Mouse (Mus musculus) hindbrain, postnatal 0 days (tissue): ENCODE measurements around the gene Ppcs. TPM values are rescaled to one million over a fixed set of nuclear protein-coding genes. Genes with fewer than 3 reads are reported as not detected.

Experiments used
- ATAC-seq: fragments of 200-750 bp; cut with Nextera tagmentation; 2 replicates; pipeline ENCODE4 v1.8.0; 2017; ENCODE audit warnings: mild to moderate bottlenecking, moderate TSS enrichment, moderate library complexity
- DNase-seq: peaks from one replicate; pipeline ENCODE4 v3.0.0-alpha.2; 2015; ENCODE audit warnings: low spot score
- H3K27ac ChIP-seq: fragments of 300-500 bp; sonication (generic); 2 replicates; pipeline ENCODE4 v1.5.1; 2014; ENCODE audit warnings: mild to moderate bottlenecking
- H3K27me3 ChIP-seq: fragments of 300-500 bp; sonication (generic); 2 replicates; pipeline ENCODE4 v1.6.1; 2014; ENCODE audit warnings: low read length, mixed read lengths; ENCODE audit not compliant: insufficient read depth
- H3K36me3 ChIP-seq: fragments of 300-500 bp; sonication (generic); 2 replicates; pipeline ENCODE4 v1.6.1; 2014; ENCODE audit warnings: low read length, mixed read lengths; ENCODE audit not compliant: insufficient read depth
- H3K4me1 ChIP-seq: fragments of 300-500 bp; sonication (generic); 2 replicates; pipeline ENCODE4 v1.6.1; 2014; ENCODE audit warnings: antibody characterized with exemption, low read length, mixed read lengths; ENCODE audit not compliant: insufficient read depth
- H3K4me2 ChIP-seq: fragments of 300-500 bp; sonication (generic); 2 replicates; pipeline ENCODE4 v1.6.1; 2014; ENCODE audit warnings: low read depth, mild to moderate bottlenecking, low read length, moderate library complexity, mixed read lengths
- H3K4me3 ChIP-seq: fragments of 300-500 bp; sonication (generic); 2 replicates; pipeline ENCODE4 v1.5.1; 2014; ENCODE audit warnings: low read length
- H3K9ac ChIP-seq: fragments of 300-500 bp; sonication (generic); replicated peaks from 2 replicates; pipeline ENCODE4 v1.6.1; 2014; ENCODE audit warnings: mild to moderate bottlenecking, low read length, moderate library complexity, mixed read lengths
- H3K9me3 ChIP-seq: fragments of 300-500 bp; sonication (generic); 2 replicates; pipeline ENCODE4 v1.6.1; 2016; ENCODE audit warnings: low read length, mixed read lengths
- CTCF ChIP-seq: IDR thresholded peaks from 2 replicates; pipeline ENCODE4 v1.5.1; 2016; ENCODE audit warnings: antibody characterized with exemption, control low read depth, low read depth
- WGBS: fragments of 180-500 bp; shearing (Covaris S2); extraction: QIAGEN DNeasy Blood & Tissue Kit; methylation state at CpG from one replicate; pipeline ENCODE4 v1.1.7; 2014; 5-methylcytosine and 5-hydroxymethylcytosine counted together
- polyA plus RNA-seq: library from polyadenylated mRNA; unstranded; fragments of >200 nt; fragmentation: Nextera tagmentation; extraction: Ambion mirVana; gene quantifications from 2 replicates; pipeline ENCODE4 v1.2.1, GENCODE M21; 2015
- total RNA-seq: library from RNA; depleted of rRNA; stranded (reverse); fragments of >200 nt; gene quantifications from 2 replicates; pipeline ENCODE4 v1.2.3, GENCODE M21; 2014; rRNA removed

The Ppcs gene
- total RNA-seq (12.1 and 14.1 TPM in 2 replicates), polyA plus RNA-seq (28.5 and 29.4 TPM in 2 replicates)

- Histone ChIP-seq H3K4me2 (peak within 1 kb of the TSS; percentile 73), H3K9ac (peak within 1 kb of the TSS; percentile 66), H3K4me3 (peak within 1 kb of the TSS; percentile 65), H3K36me3 (no peaks in the 10 kb centered on the region), H3K9me3 (no peaks in the 10 kb centered on the region), H3K4me1 (peaks cover 11% of the 10 kb centered on the region; the same call in 1 of the 2 replicates), H3K27me3 (no peaks in the 10 kb centered on the region), H3K27ac (peak within 1 kb of the TSS; percentile 93)
- peak; percentile 93 for DNase-seq
- peak; percentile 47 for TF ChIP-seq CTCF
- under 1% methylated on average over 52 of the region's 52 CpGs for WGBS
- ATAC-seq, result peak; percentile 92
Measured at GRCm38 (mm10) chr4:119422294-119422964, at the start of gene Ppcs, which contains the start of gene Zmynd12. Gene Ppcs (minus strand): TSS chr4:119422420. Gene Zmynd12 (plus strand): TSS chr4:119422814.

- no peak overlapping the region for H3K4me3 ChIP-seq
- no peak overlapping the region for H3K4me2 ChIP-seq
- no peaks in the 10 kb centered on the region for H3K36me3 ChIP-seq
- peaks cover 12% of the 10 kb centered on the region for H3K4me1 ChIP-seq
- no peaks in the 10 kb centered on the region for H3K27me3 ChIP-seq
- 73% methylated on average over 16 of the region's 16 CpGs for WGBS
- DNase-seq, result no peak
- no peak for TF ChIP-seq CTCF
- no peak overlapping the region for H3K9ac ChIP-seq
- ATAC-seq, result no peak
- H3K9me3 ChIP-seq, result no peaks in the 10 kb centered on the region
- H3K27ac ChIP-seq, result no peak overlapping the region
Measured at GRCm38 (mm10) chr4:119467720-119468380, 45.6 kb upstream of the Ppcs start.

GRCm38 (mm10) chr4:119465841-119466240 is 43.6 kb upstream of the Ppcs start:
- Histone ChIP-seq H3K36me3 (no peaks in the 10 kb centered on the region), H3K9me3 (no peaks in the 10 kb centered on the region), H3K4me3 (no peak overlapping the region), H3K27ac (no peak overlapping the region), H3K4me2 (no peak overlapping the region), H3K9ac (no peak overlapping the region), H3K4me1 (peaks cover 27% of the 10 kb centered on the region), H3K27me3 (no peaks in the 10 kb centered on the region)
- 83% methylated on average over 5 of the region's 5 CpGs for WGBS
- DNase-seq, result no peak
- no peak for TF ChIP-seq CTCF
- no peak for ATAC-seq

GRCm38 (mm10) chr4:119463756-119464419 is 41.7 kb upstream of the Ppcs start:
- 64% methylated on average over 13 of the region's 13 CpGs for WGBS
- Histone ChIP-seq H3K36me3 (no peaks in the 10 kb centered on the region), H3K9me3 (no peaks in the 10 kb centered on the region), H3K4me2 (no peak overlapping the region), H3K9ac (no peak overlapping the region), H3K4me1 (peaks cover 27% of the 10 kb centered on the region), H3K27ac (peak overlapping the region; percentile 87), H3K4me3 (no peak overlapping the region), H3K27me3 (no peaks in the 10 kb centered on the region)
- TF ChIP-seq CTCF, result no peak
- DNase-seq (no peak), ATAC-seq (peak; percentile 8; the same call in 1 of the 2 replicates)

- peak; percentile 34 for TF ChIP-seq CTCF
- 24% methylated on average over 11 of the region's 11 CpGs for WGBS
- Histone ChIP-seq H3K36me3 (no peaks in the 10 kb centered on the region), H3K9ac (no peak overlapping the region; the same call in 1 of the 2 replicates), H3K27ac (peak overlapping the region; percentile 87), H3K4me2 (0 out of 2 replicates have a peak overlapping the region, but pooled peaks have one; percentile 16), H3K27me3 (no peaks in the 10 kb centered on the region), H3K9me3 (no peaks in the 10 kb centered on the region), H3K4me1 (peaks cover 27% of the 10 kb centered on the region), H3K4me3 (no peak overlapping the region)
- ATAC-seq, result peak; percentile 81
- DNase-seq, result peak; percentile 93
Measured at GRCm38 (mm10) chr4:119462858-119463755, 40.9 kb upstream of the Ppcs start.

- H3K4me3 ChIP-seq, result no peak overlapping the region
- no peak overlapping the region for H3K9ac ChIP-seq
- H3K27me3 ChIP-seq, result no peaks in the 10 kb centered on the region
- H3K36me3 ChIP-seq, result no peaks in the 10 kb centered on the region
- no peak overlapping the region for H3K4me2 ChIP-seq
- peaks cover 27% of the 10 kb centered on the region for H3K4me1 ChIP-seq
- H3K9me3 ChIP-seq, result no peaks in the 10 kb centered on the region
- peak overlapping the region; percentile 87 for H3K27ac ChIP-seq
- ATAC-seq, result no peak
- no peak for TF ChIP-seq CTCF
- DNase-seq, result no peak
- 74% methylated on average over 3 of the region's 3 CpGs for WGBS
Measured at GRCm38 (mm10) chr4:119462457-119462856, 40.2 kb upstream of the Ppcs start.
